Mouse (Mus musculus) layer of hippocampus, postnatal 14 days (tissue): ENCODE measurements around the gene Il12a. TPM values are rescaled to one million over a fixed set of nuclear protein-coding genes. Genes with fewer than 3 reads are reported as not detected.

Experiments
- DNase-seq, 2 experiments: peaks; one replicate each; pipeline ENCODE4 v3.0.0; 2021 to 2022; ENCODE audit warnings: low spot score in 2 of 2, mixed read lengths in 1 of 2
- long read RNA-seq, 2 experiments: library from polyadenylated mRNA; stranded (forward); transcript quantifications; one replicate each; pipeline ENCODE4 v2.0.0; 2021
- total RNA-seq, 2 experiments: library from RNA; stranded (reverse); gene quantifications; 2 replicates each; pipeline ENCODE4 v1.2.3; 2021

Gene Il12a
- total RNA-seq: under 1 TPM; 0.50 to 0.51 TPM
- long read RNA-seq, experiment 1, partial matches to known transcripts: 0 of 1 reads
- long read RNA-seq, experiment 1, other reads (novel, unspliced or antisense): 0 of 1 reads
- long read RNA-seq, experiment 2, partial matches to known transcripts: 0 of 2 reads
- long read RNA-seq, experiment 2, other reads (novel, unspliced or antisense): 2 of 2 reads

GRCm38 (mm10) chr3:68690344-68690743 is at the start of gene Il12a:
Gene Il12a (plus strand): TSS chr3:68690644.
- no peak for DNase-seq

GRCm38 (mm10) chr3:68642935-68643334 is 47.5 kb upstream of the Il12a start:
- DNase-seq: no peak

GRCm38 (mm10) chr3:68646387-68647130 is 43.9 kb upstream of the Il12a start:
- no peak for DNase-seq

- no peak for DNase-seq
Measured at GRCm38 (mm10) chr3:68647282-68647681, 43.2 kb upstream of the Il12a start.

GRCm38 (mm10) chr3:68650251-68650650 is 40.2 kb upstream of the Il12a start:
- no peak for DNase-seq

- DNase-seq: no peak
Measured at GRCm38 (mm10) chr3:68656607-68657352, 33.7 kb upstream of the Il12a start.

- no peak for DNase-seq
Measured at GRCm38 (mm10) chr3:68657589-68658245, 32.7 kb upstream of the Il12a start.

- DNase-seq: no peak
Measured at GRCm38 (mm10) chr3:68659996-68660395, 30.4 kb upstream of the Il12a start.

GRCm38 (mm10) chr3:68660538-68660937 is 29.9 kb upstream of the Il12a start:
- DNase-seq: peak in 1 of 2 experiments; percentile 32

- DNase-seq: no peak
Measured at GRCm38 (mm10) chr3:68662386-68662785, 28.1 kb upstream of the Il12a start.

GRCm38 (mm10) chr3:68664337-68664736 is 26.1 kb upstream of the Il12a start:
- no peak for DNase-seq

GRCm38 (mm10) chr3:68666377-68666776 is 24.1 kb upstream of the Il12a start:
- DNase-seq: no peak

GRCm38 (mm10) chr3:68667852-68668251 is 22.6 kb upstream of the Il12a start:
- no peak for DNase-seq

- no peak for DNase-seq
Measured at GRCm38 (mm10) chr3:68669418-68669974, 20.9 kb upstream of the Il12a start.

GRCm38 (mm10) chr3:68674721-68675120 is 15.7 kb upstream of the Il12a start:
- no peak for DNase-seq

- no peak for DNase-seq
Measured at GRCm38 (mm10) chr3:68675216-68675835, 15.1 kb upstream of the Il12a start.

- DNase-seq: no peak
Measured at GRCm38 (mm10) chr3:68675980-68676678, 14.3 kb upstream of the Il12a start.

- peak; percentile 32 to 62 for DNase-seq
Measured at GRCm38 (mm10) chr3:68676831-68677303, 13.6 kb upstream of the Il12a start.

- DNase-seq: no peak
Measured at GRCm38 (mm10) chr3:68678805-68679585, 11.4 kb upstream of the Il12a start.
